Mouse (Mus musculus) MEL (cell line): ENCODE measurements at regions not wholly inside any gene's neighbourhood (a gene's known extent, or its start where the extent isn't known, plus 50 kb on each side); places are given as distances from the start of the nearest gene placed in this dataset.

Experiments used
- DNase-seq: peaks from one replicate; pipeline ENCODE4 v3.0.0; 2011; ENCODE audit warnings: low read depth, low spot score
- H3K27ac ChIP-seq: 2 replicates; pipeline ENCODE4 v1.5.1; 2012; ENCODE audit warnings: low read depth, mild to moderate bottlenecking, control low read depth, low read length, moderate library complexity; ENCODE audit not compliant: control insufficient read depth
- H3K27me3 ChIP-seq, 2 experiments: fragments of 150-350 bp in 1 of 2; sonication (generic) in 1 of 2; 2 replicates each; pipeline ENCODE4 v1.6.1; 2012; ENCODE audit warnings: low read length in 2 of 2, mild to moderate bottlenecking in 2 of 2, improper control_type of control experiment in 1 of 2, moderate library complexity in 1 of 2; ENCODE audit not compliant: insufficient read depth in 2 of 2, control insufficient read depth in 1 of 2
- H3K36me3 ChIP-seq, 2 experiments: 2 replicates each; pipeline ENCODE4 v1.6.1; 2012 to 2014; ENCODE audit warnings: low read length in 2 of 2, improper control_type of control experiment in 1 of 2, inconsistent platforms in 1 of 2, mild to moderate bottlenecking in 1 of 2; ENCODE audit not compliant: insufficient read depth in 2 of 2, control insufficient read depth in 1 of 2
- H3K4me1 ChIP-seq, 2 experiments: fragments of 150-350 bp in 1 of 2; sonication (generic) in 1 of 2; 2 replicates each; pipeline ENCODE4 v1.6.1; 2012; ENCODE audit warnings: low read length in 2 of 2, improper control_type of control experiment in 1 of 2, mild to moderate bottlenecking in 1 of 2; ENCODE audit not compliant: insufficient read depth in 2 of 2, control insufficient read depth in 1 of 2
- H3K4me3 ChIP-seq, 2 experiments: fragments of 150-350 bp in 1 of 2; sonication (generic) in 1 of 2; 2 replicates each; pipeline ENCODE4 v1.5.1; 2012; ENCODE audit warnings: low read depth in 2 of 2, low read length in 2 of 2, mild to moderate bottlenecking in 2 of 2, moderate library complexity in 2 of 2, control low read depth in 1 of 2, improper control_type of control experiment in 1 of 2; ENCODE audit not compliant: control insufficient read depth in 1 of 2, insufficient read depth in 1 of 2
- H3K79me2 ChIP-seq: 2 replicates; pipeline ENCODE4 v1.6.1; 2012; ENCODE audit warnings: mild to moderate bottlenecking, low read length, moderate library complexity; ENCODE audit not compliant: control insufficient read depth, poor library complexity, insufficient read depth
- H3K9ac ChIP-seq: 2 replicates; pipeline ENCODE4 v1.6.1; 2012; ENCODE audit warnings: low read depth, mild to moderate bottlenecking, control low read depth, low read length, moderate library complexity; ENCODE audit not compliant: control insufficient read depth, poor library complexity, severe bottlenecking
- H3K9me3 ChIP-seq: fragments of 150-350 bp; sonication (generic); replicated peaks from 2 replicates; pipeline ENCODE4 v1.6.1; 2012; ENCODE audit warnings: mild to moderate bottlenecking, low read length, improper control_type of control experiment, moderate library complexity; ENCODE audit not compliant: insufficient read depth
- CHD1 ChIP-seq: IDR thresholded peaks from 2 replicates; pipeline ENCODE4 v1.6.1; 2012; ENCODE audit warnings: low read depth, mild to moderate bottlenecking, inconsistent platforms, low read length, improper control_type of control experiment
- CHD2 ChIP-seq: IDR thresholded peaks from 2 replicates; pipeline ENCODE4 v1.6.1; 2011; ENCODE audit warnings: low read length, improper control_type of control experiment
- E2F4 ChIP-seq: IDR thresholded peaks from 2 replicates; pipeline ENCODE4 v1.6.1; 2011; ENCODE audit warnings: low read depth, low read length, improper control_type of control experiment, borderline replicate concordance
- ELF1 ChIP-seq: IDR thresholded peaks from 2 replicates; pipeline ENCODE4 v1.6.1; 2014; ENCODE audit warnings: low read depth, mild to moderate bottlenecking, inconsistent platforms, low read length, improper control_type of control experiment, moderate library complexity
- EP300 ChIP-seq, 2 experiments: IDR thresholded peaks; 2 replicates each; pipeline ENCODE4 v1.6.1; 2011; ENCODE audit warnings: improper control_type of control experiment in 2 of 2, low read length in 2 of 2, low read depth in 1 of 2, mild to moderate bottlenecking in 1 of 2
- GABPA ChIP-seq: IDR thresholded peaks from 2 replicates; pipeline ENCODE4 v1.6.1; 2012; ENCODE audit warnings: low read depth, mild to moderate bottlenecking, inconsistent platforms, low read length, improper control_type of control experiment, moderate library complexity
- GATA1 ChIP-seq: IDR thresholded peaks from 2 replicates; pipeline ENCODE4 v1.6.1; 2011; ENCODE audit warnings: low read depth, low read length, improper control_type of control experiment
- HCFC1 ChIP-seq: IDR thresholded peaks from 2 replicates; pipeline ENCODE4 v1.6.1; 2012; ENCODE audit warnings: low read depth, mild to moderate bottlenecking, inconsistent platforms, low read length, improper control_type of control experiment, moderate library complexity
- JUND ChIP-seq: IDR thresholded peaks from 2 replicates; pipeline ENCODE4 v1.6.1; 2011; ENCODE audit warnings: low read depth, mild to moderate bottlenecking, improper control_type of control experiment, low read length
- MAX ChIP-seq: IDR thresholded peaks from 2 replicates; pipeline ENCODE4 v1.6.1; 2011; ENCODE audit warnings: low read length, improper control_type of control experiment
- MAZ ChIP-seq: IDR thresholded peaks from 2 replicates; pipeline ENCODE4 v1.6.1; 2012; ENCODE audit warnings: low read depth, mild to moderate bottlenecking, inconsistent platforms, low read length, improper control_type of control experiment
- MEF2A ChIP-seq: IDR thresholded peaks from 2 replicates; pipeline ENCODE4 v1.6.1; 2014; ENCODE audit warnings: low read depth, mild to moderate bottlenecking, inconsistent platforms, low read length, improper control_type of control experiment; ENCODE audit not compliant: poor library complexity, insufficient replicate concordance, severe bottlenecking; ENCODE audit errors: extremely low read depth
- MYC ChIP-seq: IDR thresholded peaks from 2 replicates; pipeline ENCODE4 v1.6.1; 2011; ENCODE audit warnings: low read depth, mild to moderate bottlenecking, low read length, improper control_type of control experiment, moderate library complexity
- NELFE ChIP-seq: IDR thresholded peaks from 2 replicates; pipeline ENCODE4 v1.6.1; 2011; ENCODE audit warnings: low read depth, low read length, improper control_type of control experiment
- NRF1 ChIP-seq: IDR thresholded peaks from 2 replicates; pipeline ENCODE4 v1.6.1; 2014; ENCODE audit warnings: low read depth, mild to moderate bottlenecking, inconsistent platforms, low read length, improper control_type of control experiment, moderate library complexity; ENCODE audit not compliant: poor library complexity, insufficient read depth, severe bottlenecking
- POLR2A ChIP-seq, 2 experiments: IDR thresholded peaks; 2 replicates each; pipeline ENCODE4 v1.6.1; 2011 to 2012; ENCODE audit warnings: low read length in 2 of 2, mild to moderate bottlenecking in 2 of 2, control low read depth in 1 of 2, improper control_type of control experiment in 1 of 2, low read depth in 1 of 2, moderate library complexity in 1 of 2; ENCODE audit not compliant: control insufficient read depth in 1 of 2, insufficient read depth in 1 of 2, poor library complexity in 1 of 2
- POLR2AphosphoS2 ChIP-seq: IDR thresholded peaks from 2 replicates; pipeline ENCODE4 v1.6.1; 2011; ENCODE audit warnings: low read length, improper control_type of control experiment
- SIN3A ChIP-seq: IDR thresholded peaks from 2 replicates; pipeline ENCODE4 v1.6.1; 2012; ENCODE audit warnings: low read length, improper control_type of control experiment, inconsistent platforms
- TCF12 ChIP-seq: IDR thresholded peaks from 2 replicates; pipeline ENCODE4 v1.6.1; 2014; ENCODE audit warnings: low read depth, mild to moderate bottlenecking, inconsistent platforms, low read length, improper control_type of control experiment, moderate library complexity
- UBTF ChIP-seq: IDR thresholded peaks from 2 replicates; pipeline ENCODE4 v1.6.1; 2012; ENCODE audit warnings: low read depth, mild to moderate bottlenecking, inconsistent platforms, low read length, improper control_type of control experiment, moderate library complexity, borderline replicate concordance; ENCODE audit not compliant: insufficient read depth
- USF1 ChIP-seq: IDR thresholded peaks from 2 replicates; pipeline ENCODE4 v1.6.1; 2014; ENCODE audit warnings: low read depth, mild to moderate bottlenecking, inconsistent platforms, low read length, improper control_type of control experiment, moderate library complexity
- ZC3H11A ChIP-seq: IDR thresholded peaks from 2 replicates; pipeline ENCODE4 v1.6.1; 2012; ENCODE audit warnings: low read depth, mild to moderate bottlenecking, inconsistent platforms, low read length, improper control_type of control experiment
- ZNF384 ChIP-seq: IDR thresholded peaks from 2 replicates; pipeline ENCODE4 v1.6.1; 2012; ENCODE audit warnings: low read depth, mild to moderate bottlenecking, inconsistent platforms, low read length, improper control_type of control experiment

GRCm38 (mm10) chr3:149069436-149069835, 79.1 kb upstream of the Adgrl2 start:
- no peaks in the 10 kb centered on the region for H3K36me3 ChIP-seq
- no peak overlapping the region for H3K27ac ChIP-seq
- H3K9ac ChIP-seq: no peak overlapping the region
- H3K9me3 ChIP-seq: no peaks in the 10 kb centered on the region
- H3K4me3 ChIP-seq: no peak overlapping the region
- no peak for TF ChIP-seq ZNF384
- no peak for TF ChIP-seq SIN3A
- no peak for TF ChIP-seq GATA1
- no peak for TF ChIP-seq UBTF
- no peak for TF ChIP-seq TCF12
- TF ChIP-seq NELFE: no peak
- no peak for TF ChIP-seq GABPA
- TF ChIP-seq HCFC1: no peak
- TF ChIP-seq MEF2A: no peak
- TF ChIP-seq EP300 (IDR thresholded peaks at IDR 0.05; ENCODE audit: low read depth in 1 of 2, low read length in 2 of 2): no peak
- TF ChIP-seq CHD1: no peak
- TF ChIP-seq MYC: no peak
- TF ChIP-seq MAX: no peak
- TF ChIP-seq CHD2: no peak
- TF ChIP-seq MAZ: no peak
- TF ChIP-seq ELF1: no peak
- TF ChIP-seq NRF1: no peak
- no peak for TF ChIP-seq POLR2A (IDR thresholded peaks at IDR 0.05; ENCODE audit: control insufficient read depth in 1 of 2, insufficient read depth in 1 of 2, low read depth in 1 of 2, low read length in 2 of 2, poor library complexity in 1 of 2)
- no peak for TF ChIP-seq E2F4
- TF ChIP-seq JUND: no peak
- no peaks in the 10 kb centered on the region for H3K27me3 ChIP-seq
- no peak for DNase-seq
- no peaks in the 10 kb centered on the region for H3K4me1 ChIP-seq
- no peaks in the 10 kb centered on the region for H3K79me2 ChIP-seq

GRCm38 (mm10) chr3:149068821-149069220, 78.5 kb upstream of the Adgrl2 start:
- no peak overlapping the region for H3K4me3 ChIP-seq
- no peaks in the 10 kb centered on the region for H3K79me2 ChIP-seq
- no peaks in the 10 kb centered on the region for H3K4me1 ChIP-seq
- no peak for TF ChIP-seq USF1
- no peak for TF ChIP-seq POLR2AphosphoS2
- no peak for TF ChIP-seq NELFE
- TF ChIP-seq ELF1: no peak
- no peak for TF ChIP-seq ZC3H11A
- no peak overlapping the region for H3K27ac ChIP-seq
- no peaks in the 10 kb centered on the region for H3K36me3 ChIP-seq
- no peak overlapping the region for H3K9ac ChIP-seq
- no peak for DNase-seq
- H3K9me3 ChIP-seq: no peaks in the 10 kb centered on the region
- no peaks in the 10 kb centered on the region for H3K27me3 ChIP-seq
